Mouse (Mus musculus): ENCODE measurements around the gene Atp8b4. TPM values are rescaled to one million over a fixed set of nuclear protein-coding genes. Genes with fewer than 3 reads are reported as not detected.

The Atp8b4 gene
- polyA plus RNA-seq, 1 experiment from 2014 or later: 0.12 TPM

- Histone ChIP-seq H3K27me3 (no peaks in the 10 kb centered on the region), H3K4me1 (replicated peaks) (no peaks in the 10 kb centered on the region), H3K27ac (replicated peaks) (no peak overlapping the region), H3K4me3 (no peak overlapping the region), H3K36me3 (no peaks in the 10 kb centered on the region), H3K4me2 (no peak overlapping the region), H3K9ac (no peak overlapping the region), H3K9me3 (no peaks in the 10 kb centered on the region)
- 13% methylated on average over 7 of the region's 7 CpGs for WGBS
- peak; percentile 65; the same call in 1 of the 2 replicates for ATAC-seq (ENCODE audit: low FRiP score, low read depth)
Measured at GRCm38 (mm10) chr2:126520828-126521227, 20.4 kb upstream of the Atp8b4 start.

GRCm38 (mm10) chr2:126519872-126520581 lies 19.6 kb upstream of the Atp8b4 start:
- Histone ChIP-seq H3K9ac (no peak overlapping the region), H3K27me3 (no peaks in the 10 kb centered on the region), H3K4me3 (no peak overlapping the region), H3K9me3 (no peaks in the 10 kb centered on the region), H3K36me3 (no peaks in the 10 kb centered on the region), H3K4me1 (replicated peaks) (no peaks in the 10 kb centered on the region), H3K27ac (replicated peaks) (no peak overlapping the region), H3K4me2 (no peak overlapping the region)
- 74% methylated on average over 11 of the region's 11 CpGs for WGBS
- no peak for ATAC-seq (ENCODE audit: low FRiP score, low read depth)

- H3K9me3 ChIP-seq: no peaks in the 10 kb centered on the region
- no peaks in the 10 kb centered on the region for H3K36me3 ChIP-seq
- H3K4me1 ChIP-seq (replicated peaks): no peaks in the 10 kb centered on the region
- H3K4me2 ChIP-seq: no peak overlapping the region
- ATAC-seq (ENCODE audit: low FRiP score, low read depth): no peak
- H3K27me3 ChIP-seq: no peaks in the 10 kb centered on the region
- H3K9ac ChIP-seq: no peak overlapping the region
- H3K4me3 ChIP-seq: no peak overlapping the region
- H3K27ac ChIP-seq (replicated peaks): no peak overlapping the region
- 75% methylated on average over 6 of the region's 6 CpGs for WGBS
Measured at GRCm38 (mm10) chr2:126515069-126515826, 14.8 kb upstream of the Atp8b4 start.

- no peak overlapping the region for H3K9ac ChIP-seq
- H3K27me3 ChIP-seq: no peaks in the 10 kb centered on the region
- H3K27ac ChIP-seq (replicated peaks): no peak overlapping the region
- H3K36me3 ChIP-seq: no peaks in the 10 kb centered on the region
- H3K9me3 ChIP-seq: no peaks in the 10 kb centered on the region
- 59% methylated on average over 1 of the region's 1 CpGs for WGBS
- H3K4me3 ChIP-seq: no peak overlapping the region
- no peaks in the 10 kb centered on the region for H3K4me1 ChIP-seq (replicated peaks)
- no peak for ATAC-seq (ENCODE audit: low FRiP score, low read depth)
- H3K4me2 ChIP-seq: no peak overlapping the region
Measured at GRCm38 (mm10) chr2:126508228-126508627, 7.8 kb upstream of the Atp8b4 start.

GRCm38 (mm10) chr2:126507477-126507876 lies 7.0 kb upstream of the Atp8b4 start:
- no peak overlapping the region for H3K4me2 ChIP-seq
- no peak overlapping the region for H3K9ac ChIP-seq
- H3K27ac ChIP-seq (replicated peaks): no peak overlapping the region
- no peaks in the 10 kb centered on the region for H3K36me3 ChIP-seq
- no peak overlapping the region for H3K4me3 ChIP-seq
- H3K9me3 ChIP-seq: no peaks in the 10 kb centered on the region
- H3K4me1 ChIP-seq (replicated peaks): no peaks in the 10 kb centered on the region
- H3K27me3 ChIP-seq: no peaks in the 10 kb centered on the region
- no peak for ATAC-seq (ENCODE audit: low FRiP score, low read depth)
- WGBS: 94% methylated on average over 5 of the region's 5 CpGs

GRCm38 (mm10) chr2:126505156-126505555 lies 4.7 kb upstream of the Atp8b4 start:
- WGBS: 75% methylated on average over 1 of the region's 1 CpGs

GRCm38 (mm10) chr2:126499730-126500129 lies 744 bp downstream of the Atp8b4 start:
- no peak overlapping the region for H3K9ac ChIP-seq
- H3K36me3 ChIP-seq: no peaks in the 10 kb centered on the region
- no peak overlapping the region for H3K4me2 ChIP-seq
- no peaks in the 10 kb centered on the region for H3K9me3 ChIP-seq
- no peak overlapping the region for H3K27ac ChIP-seq (replicated peaks)
- no peak overlapping the region for H3K4me3 ChIP-seq
- no peaks in the 10 kb centered on the region for H3K27me3 ChIP-seq
- ATAC-seq (ENCODE audit: low FRiP score, low read depth): no peak
- H3K4me1 ChIP-seq (replicated peaks): no peaks in the 10 kb centered on the region
- WGBS: 70% methylated on average over 8 of the region's 8 CpGs

More at GRCm38 (mm10) chr2:126505156-126505555, 4.7 kb upstream of the Atp8b4 start:
- Histone ChIP-seq H3K9me3 (no peaks in the 10 kb centered on the region), H3K4me2 (no peak overlapping the region), H3K9ac (no peak overlapping the region), H3K4me1 (replicated peaks) (no peaks in the 10 kb centered on the region), H3K27me3 (no peaks in the 10 kb centered on the region), H3K36me3 (no peaks in the 10 kb centered on the region), H3K27ac (replicated peaks) (no peak overlapping the region), H3K4me3 (no peak overlapping the region)
- ATAC-seq (ENCODE audit: low FRiP score, low read depth): no peak

GRCm38 (mm10) chr2:126498761-126499452 lies 1.6 kb downstream of the Atp8b4 start:
- no peak overlapping the region for H3K9ac ChIP-seq
- H3K4me3 ChIP-seq: no peak overlapping the region
- no peaks in the 10 kb centered on the region for H3K4me1 ChIP-seq (replicated peaks)
- no peak for ATAC-seq (ENCODE audit: low FRiP score, low read depth)
- no peaks in the 10 kb centered on the region for H3K36me3 ChIP-seq
- H3K9me3 ChIP-seq: no peaks in the 10 kb centered on the region
- WGBS: 87% methylated on average over 11 of the region's 11 CpGs
- H3K27ac ChIP-seq (replicated peaks): no peak overlapping the region
- H3K4me2 ChIP-seq: no peak overlapping the region
- H3K27me3 ChIP-seq: no peaks in the 10 kb centered on the region

GRCm38 (mm10) chr2:126496838-126497237 lies 3.6 kb downstream of the Atp8b4 start:
- no peaks in the 10 kb centered on the region for H3K27me3 ChIP-seq
- WGBS: 90% methylated on average over 9 of the region's 9 CpGs
- no peaks in the 10 kb centered on the region for H3K36me3 ChIP-seq
- ATAC-seq (ENCODE audit: low FRiP score, low read depth): no peak
- no peaks in the 10 kb centered on the region for H3K4me1 ChIP-seq (replicated peaks)
- no peaks in the 10 kb centered on the region for H3K9me3 ChIP-seq
- H3K4me3 ChIP-seq: no peak overlapping the region
- H3K9ac ChIP-seq: no peak overlapping the region
- H3K4me2 ChIP-seq: no peak overlapping the region
- H3K27ac ChIP-seq (replicated peaks): no peak overlapping the region

GRCm38 (mm10) chr2:126495832-126496695 lies 4.4 kb downstream of the Atp8b4 start:
- no peak for ATAC-seq (ENCODE audit: low FRiP score, low read depth)
- no peak overlapping the region for H3K27ac ChIP-seq (replicated peaks)

GRCm38 (mm10) chr2:126495230-126495629 lies 5.2 kb downstream of the Atp8b4 start:
- H3K4me1 ChIP-seq (replicated peaks): no peaks in the 10 kb centered on the region
- no peak for ATAC-seq (ENCODE audit: low FRiP score, low read depth)
- H3K27ac ChIP-seq (replicated peaks): no peak overlapping the region
- no peaks in the 10 kb centered on the region for H3K9me3 ChIP-seq
- H3K4me2 ChIP-seq: no peak overlapping the region
- H3K9ac ChIP-seq: no peak overlapping the region
- WGBS: 46% methylated on average over 7 of the region's 7 CpGs
- no peak overlapping the region for H3K4me3 ChIP-seq
- H3K27me3 ChIP-seq: no peaks in the 10 kb centered on the region
- no peaks in the 10 kb centered on the region for H3K36me3 ChIP-seq

More at GRCm38 (mm10) chr2:126495832-126496695, 4.4 kb downstream of the Atp8b4 start:
- no peak overlapping the region for H3K9ac ChIP-seq
- no peaks in the 10 kb centered on the region for H3K27me3 ChIP-seq
- no peaks in the 10 kb centered on the region for H3K36me3 ChIP-seq
- H3K4me2 ChIP-seq: no peak overlapping the region
- no peaks in the 10 kb centered on the region for H3K9me3 ChIP-seq
- no peaks in the 10 kb centered on the region for H3K4me1 ChIP-seq (replicated peaks)
- H3K4me3 ChIP-seq: no peak overlapping the region
- WGBS: 82% methylated on average over 14 of the region's 14 CpGs
